Mouse (Mus musculus): Measurements from ENCODE around the gene Spag6. TPM values are rescaled to one million over a fixed set of nuclear protein-coding genes. Genes with fewer than 3 reads are reported as not detected.

Spag6 gene
- polyA plus RNA-seq (2015; fragmentation: Nextera tagmentation; extraction: Ambion mirVana): not detected in 2 replicates

DNA sequence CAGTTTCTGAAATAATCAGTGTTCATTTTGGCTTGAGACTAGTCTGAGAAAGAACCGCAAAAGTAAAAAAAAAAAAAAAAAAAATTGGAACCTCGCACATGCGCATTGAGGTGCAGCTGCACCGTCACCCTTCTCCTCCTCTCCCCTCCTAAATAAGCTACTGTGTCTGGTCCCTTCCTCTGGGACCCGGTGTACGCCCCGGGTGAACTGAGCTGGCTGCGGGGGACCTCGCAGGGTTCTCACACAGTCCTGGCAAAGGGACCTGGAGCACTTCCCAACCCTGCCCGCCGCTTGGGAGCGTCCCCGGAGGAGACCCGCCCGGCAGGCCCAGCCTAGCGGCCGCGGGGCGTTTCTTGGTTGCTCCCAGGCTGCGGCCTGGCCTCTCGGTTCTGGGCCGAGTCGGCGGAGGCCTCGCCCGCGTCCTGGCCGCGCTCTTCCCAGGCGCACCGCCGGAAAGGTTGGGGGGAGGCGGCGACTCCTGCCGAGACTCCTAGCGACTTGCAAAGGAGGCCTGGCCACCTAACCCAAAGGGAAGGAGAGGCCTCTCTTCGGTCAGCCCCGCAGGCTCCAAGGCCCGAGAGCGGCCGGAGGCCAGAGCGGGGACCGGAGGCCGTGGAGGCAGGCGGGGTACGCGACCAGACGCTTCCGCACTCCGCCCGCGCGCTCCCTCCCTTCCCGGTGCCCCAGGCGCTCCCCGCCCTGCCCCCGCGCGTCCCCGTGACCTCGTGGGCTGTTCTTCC, at the start of gene Spag6:
Gene Spag6 (plus strand): TSS at position 162 of the 740 bp plus-strand sequence.
- DNase-seq (ENCODE audit: low spot score): no peak

DNA sequence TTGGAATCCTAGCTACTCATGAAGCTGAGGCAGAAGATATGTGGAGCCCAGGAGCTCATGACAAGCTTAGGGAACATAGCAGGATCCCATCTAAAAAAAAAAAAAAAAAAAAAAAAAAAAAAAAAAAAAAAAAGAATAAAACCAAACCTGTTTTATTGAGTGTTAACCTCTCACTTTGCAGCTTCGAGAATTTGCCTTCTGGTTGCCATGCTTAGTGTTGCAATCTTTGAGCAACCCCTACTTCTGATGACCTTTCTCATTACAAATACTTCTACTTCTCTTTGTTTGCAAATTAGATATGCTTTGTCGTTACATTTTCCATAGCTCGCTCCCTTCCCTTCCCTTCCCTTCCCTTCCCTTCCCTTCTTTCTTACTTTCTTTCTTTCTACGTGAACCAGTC, 45.3 kb upstream of the Spag6 start:
- DNase-seq (ENCODE audit: low spot score): no peak

DNA sequence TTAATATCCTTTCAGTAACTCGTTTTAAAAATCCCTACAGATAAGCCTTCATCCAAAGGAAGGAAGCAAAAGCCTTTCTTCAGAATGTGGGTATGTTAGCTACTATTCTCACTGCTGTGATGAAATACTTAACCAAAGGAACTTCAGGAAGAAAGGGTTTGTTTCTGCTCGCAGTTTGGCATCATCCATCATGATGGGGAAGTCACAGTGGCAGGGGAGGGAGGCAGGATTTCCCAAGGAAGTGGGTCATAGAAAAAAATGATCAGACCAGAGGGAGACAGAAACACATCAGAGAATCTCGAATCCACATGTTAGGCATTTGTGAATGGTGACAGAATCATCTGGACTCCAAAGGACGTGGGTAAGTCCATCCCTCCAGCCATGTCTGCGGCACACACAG, 39.0 kb upstream of the Spag6 start:
- no peak for DNase-seq (ENCODE audit: low spot score)

DNA sequence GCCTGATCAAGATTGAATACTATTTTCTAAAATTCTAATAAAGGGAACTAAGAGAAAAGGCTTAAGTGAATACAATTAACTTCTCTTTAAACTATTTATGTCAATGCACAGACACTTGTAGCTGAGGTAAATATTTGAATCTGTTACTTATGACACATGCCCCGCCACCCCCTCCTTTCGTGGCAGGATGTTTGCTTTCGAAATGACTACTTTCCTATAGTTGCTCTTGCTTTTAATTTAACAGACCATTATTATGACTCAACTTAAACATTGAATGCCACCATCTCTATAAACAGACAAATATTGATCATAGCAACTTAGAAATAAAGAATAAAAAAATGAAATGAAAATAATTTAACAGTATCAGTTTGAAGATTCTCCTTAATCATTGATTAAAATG, 29.8 kb upstream of the Spag6 start:
- DNase-seq (ENCODE audit: low spot score): no peak

DNA sequence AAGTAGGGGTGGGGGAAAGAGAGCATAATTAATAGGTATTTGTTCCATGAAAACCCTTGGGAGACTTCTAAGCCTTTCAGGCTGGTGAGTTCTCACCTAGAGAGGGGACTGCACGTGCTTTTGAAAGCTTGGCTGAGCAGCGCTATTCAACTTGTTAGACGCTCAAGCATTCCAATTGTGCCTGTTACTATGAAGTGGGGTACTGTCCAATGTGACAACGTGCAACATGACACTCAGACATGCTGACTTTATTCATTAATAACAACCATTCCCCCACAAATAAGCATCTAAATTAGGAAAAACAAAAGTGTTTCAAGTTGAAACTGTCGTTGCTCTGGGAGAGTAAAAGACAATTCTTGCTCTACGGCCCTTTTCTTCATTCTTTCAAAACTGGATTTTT, 22.8 kb upstream of the Spag6 start:
- no peak for DNase-seq (ENCODE audit: low spot score)

DNA sequence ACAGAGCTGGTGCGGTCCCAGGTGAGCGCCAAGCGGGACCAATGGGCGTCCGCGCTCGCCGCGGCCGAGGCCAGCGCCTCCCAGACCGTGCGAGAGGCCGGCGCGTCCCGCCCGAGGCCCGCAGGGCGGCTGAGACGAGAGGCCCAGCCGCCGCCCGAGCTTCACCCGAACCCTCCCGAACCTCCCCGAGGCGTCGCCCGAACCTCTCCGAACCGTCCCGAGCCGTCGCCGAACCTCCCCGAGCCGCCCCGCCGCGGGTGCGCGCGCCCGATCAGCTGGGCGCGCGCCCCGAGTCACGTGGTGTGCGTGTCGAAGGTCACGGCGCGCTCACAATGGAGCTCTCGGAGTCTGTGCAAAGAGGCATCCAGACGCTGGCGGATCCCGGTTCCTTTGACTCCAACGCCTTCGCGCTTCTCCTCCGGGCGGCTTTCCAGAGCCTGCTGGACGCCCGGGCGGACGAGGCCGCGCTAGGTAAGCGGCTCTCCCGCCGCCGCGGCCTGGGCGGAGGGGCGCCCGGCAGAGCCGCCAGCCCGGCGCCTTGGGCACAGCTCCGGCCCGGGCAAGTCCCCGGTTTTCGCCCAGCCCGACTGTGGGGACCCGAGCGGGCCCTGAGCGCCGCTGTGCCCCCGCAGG, 21.6 kb upstream of the Spag6 start, which contains the start of gene Commd3:
Gene Commd3 (plus strand): TSS at position 252 of the 633 bp plus-strand sequence.
- DNase-seq (ENCODE audit: low spot score): peak; percentile 92

DNA sequence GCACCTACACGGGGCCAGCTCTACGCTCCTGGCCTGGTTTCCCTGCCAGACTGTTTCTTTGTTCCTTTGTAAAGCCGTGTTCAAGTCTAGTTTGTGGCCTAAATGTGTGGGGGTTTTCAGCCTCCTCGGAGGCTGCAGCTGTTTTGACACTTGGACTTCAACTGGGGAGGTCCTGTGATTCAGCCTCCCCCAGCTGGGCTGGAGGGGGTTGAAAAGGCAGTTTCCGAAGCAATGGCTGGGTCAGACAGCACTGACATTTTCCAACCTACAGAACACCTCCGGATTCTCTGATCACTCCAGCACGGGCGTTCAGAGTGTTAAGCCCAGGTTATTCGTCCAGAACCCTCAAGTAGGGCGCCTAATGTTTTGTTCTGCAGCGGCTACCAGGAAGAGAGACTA, 21.1 kb upstream of the Spag6 start:
- DNase-seq (ENCODE audit: low spot score): no peak

DNA sequence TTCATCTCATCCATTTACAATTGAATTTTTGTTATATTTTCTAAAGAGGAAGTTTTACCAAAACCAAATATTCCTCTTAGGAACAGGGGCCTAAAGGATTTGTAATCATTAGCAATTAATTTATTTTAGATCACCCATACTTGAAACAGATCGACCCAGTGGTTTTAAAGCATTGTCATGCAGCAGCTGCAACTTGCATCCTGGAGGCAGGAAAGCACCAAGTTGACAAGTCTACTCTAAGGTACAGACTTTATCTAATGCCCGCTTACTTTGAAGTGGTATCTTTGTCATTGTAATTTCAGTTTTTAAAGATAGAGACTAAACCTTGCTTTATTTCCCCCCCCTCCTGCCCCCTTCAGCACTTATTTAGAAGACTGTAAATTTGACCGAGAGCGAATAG, 20.1 kb upstream of the Spag6 start:
- no peak for DNase-seq (ENCODE audit: low spot score)

DNA sequence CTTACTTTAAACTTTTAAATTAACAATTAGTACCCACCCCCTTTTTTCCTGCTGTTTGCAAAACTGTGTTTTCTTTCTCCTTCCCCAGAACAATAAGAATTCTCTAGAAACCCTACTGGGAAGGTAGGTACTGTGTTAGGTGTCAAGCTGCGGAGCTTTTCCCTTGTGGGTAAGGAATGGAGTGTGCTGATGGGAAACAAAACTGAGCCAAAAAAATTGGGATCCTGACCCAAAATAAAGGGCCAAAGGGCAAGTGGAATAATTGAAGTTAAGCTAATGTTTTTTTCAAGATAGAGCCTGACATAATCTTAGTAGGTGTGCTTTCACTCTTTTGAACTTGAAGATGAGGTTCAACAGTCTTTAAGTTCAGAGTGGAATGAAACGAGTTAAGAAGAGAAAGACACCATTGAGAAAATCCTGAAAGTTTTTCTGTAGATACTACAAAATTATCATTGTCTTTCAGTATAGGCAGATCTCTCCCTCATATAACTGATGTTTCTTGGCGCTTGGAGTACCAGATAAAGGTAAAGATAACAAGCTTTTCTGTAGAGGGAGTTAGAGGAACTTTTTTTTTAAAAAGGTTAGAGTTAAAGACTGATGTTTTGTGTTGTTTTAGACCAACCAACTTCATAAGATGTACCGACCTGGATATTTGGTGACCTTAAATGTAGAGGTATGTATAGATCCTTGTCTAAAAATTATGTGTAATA, 19.5 kb upstream of the Spag6 start:
- DNase-seq (ENCODE audit: low spot score): no peak

DNA sequence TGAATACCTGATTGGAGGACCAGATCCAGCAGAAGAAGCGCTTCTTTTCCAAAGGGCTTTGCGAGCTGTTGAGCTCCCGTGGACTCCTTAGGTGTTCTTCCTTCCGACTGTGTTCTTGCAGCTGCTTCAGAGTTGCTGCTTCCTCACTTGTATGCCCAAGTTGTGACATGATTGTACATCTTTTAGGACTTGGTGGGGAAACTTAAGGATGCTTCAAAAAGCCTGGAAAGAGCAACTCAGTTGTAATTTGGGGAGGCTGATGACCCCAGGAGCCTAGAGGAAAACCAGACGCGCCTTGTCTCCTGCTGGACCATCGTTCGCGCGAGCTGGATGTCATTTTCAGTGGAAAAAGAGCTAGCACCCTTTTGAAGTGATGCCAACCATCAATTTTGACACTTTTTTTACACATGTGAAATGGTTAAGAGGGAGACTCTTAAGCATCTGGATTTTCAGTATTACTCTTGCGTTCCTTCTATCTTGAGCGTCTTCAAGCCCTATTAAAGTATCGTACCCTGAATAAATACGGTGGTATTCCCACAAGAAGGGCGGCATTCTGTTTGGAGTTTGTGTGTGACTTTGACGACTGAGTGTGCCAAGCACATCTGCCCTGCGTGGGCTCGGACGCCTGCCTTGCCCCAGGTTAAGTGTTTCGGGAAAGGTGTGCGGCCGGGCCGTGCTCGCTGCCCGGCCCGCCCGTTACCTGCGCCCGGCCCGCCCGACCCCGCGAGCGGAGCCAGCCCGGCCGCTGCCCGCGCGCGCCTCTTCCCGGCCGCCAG, 18.0 kb upstream of the Spag6 start:
- DNase-seq (ENCODE audit: low spot score): no peak

DNA sequence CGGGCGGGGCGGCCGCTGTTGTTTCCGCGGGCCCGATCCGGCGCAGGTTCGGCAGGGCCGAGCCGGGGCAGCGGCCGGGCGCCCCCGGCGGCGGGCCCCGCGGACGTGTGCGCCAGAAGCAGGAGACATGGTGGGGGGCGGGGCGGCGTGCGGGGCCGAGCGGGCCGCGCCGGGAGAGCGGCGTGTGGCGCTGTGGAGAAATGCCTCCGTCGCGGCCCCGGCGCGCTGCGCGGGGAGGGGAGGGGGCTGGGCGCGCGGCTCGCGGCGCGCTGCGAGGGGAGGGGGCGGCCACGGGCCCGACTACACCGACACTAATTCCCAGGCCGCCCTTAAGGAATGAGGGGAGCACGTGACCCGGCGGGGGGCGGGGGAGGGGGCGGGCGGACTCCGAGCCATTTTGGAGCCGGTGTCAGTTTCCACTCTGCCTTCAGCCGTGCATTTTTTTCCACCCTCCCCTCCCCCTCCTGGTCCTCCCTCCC, 17.3 kb upstream of the Spag6 start:
- peak; percentile 72 for DNase-seq (ENCODE audit: low spot score)

DNA sequence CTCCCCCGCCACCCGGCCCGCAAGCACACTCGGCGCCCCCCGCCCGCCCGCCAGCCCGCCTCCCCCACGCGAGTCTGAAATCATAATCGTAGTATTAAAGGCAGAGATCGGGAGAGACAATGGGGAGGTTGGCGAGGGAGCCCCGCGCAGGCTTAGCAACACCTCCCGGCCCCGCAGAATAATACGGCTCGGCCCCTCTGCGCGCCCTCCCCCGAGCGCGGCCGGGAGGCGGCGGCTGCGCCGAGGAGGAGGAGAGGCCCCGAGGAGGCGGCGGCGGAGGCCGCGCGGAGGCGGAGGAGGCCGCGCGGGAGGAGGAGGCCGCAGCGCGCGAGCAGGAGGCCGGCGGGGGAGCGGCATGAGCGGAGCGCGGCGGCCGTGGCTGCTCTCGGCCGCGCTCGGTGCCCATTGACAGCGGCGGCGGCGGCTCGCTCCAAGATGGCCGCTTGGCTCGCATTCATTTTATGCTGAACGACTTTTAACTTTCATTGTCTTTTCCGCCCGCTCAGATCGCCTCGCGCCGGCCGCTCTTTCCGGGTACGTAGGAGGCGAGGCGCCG, 16.8 kb upstream of the Spag6 start, which contains the start of gene Bmi1:
Gene Bmi1 (plus strand): TSS at position 83 of the 556 bp plus-strand sequence.
- peak; percentile 58 for DNase-seq (ENCODE audit: low spot score)

DNA sequence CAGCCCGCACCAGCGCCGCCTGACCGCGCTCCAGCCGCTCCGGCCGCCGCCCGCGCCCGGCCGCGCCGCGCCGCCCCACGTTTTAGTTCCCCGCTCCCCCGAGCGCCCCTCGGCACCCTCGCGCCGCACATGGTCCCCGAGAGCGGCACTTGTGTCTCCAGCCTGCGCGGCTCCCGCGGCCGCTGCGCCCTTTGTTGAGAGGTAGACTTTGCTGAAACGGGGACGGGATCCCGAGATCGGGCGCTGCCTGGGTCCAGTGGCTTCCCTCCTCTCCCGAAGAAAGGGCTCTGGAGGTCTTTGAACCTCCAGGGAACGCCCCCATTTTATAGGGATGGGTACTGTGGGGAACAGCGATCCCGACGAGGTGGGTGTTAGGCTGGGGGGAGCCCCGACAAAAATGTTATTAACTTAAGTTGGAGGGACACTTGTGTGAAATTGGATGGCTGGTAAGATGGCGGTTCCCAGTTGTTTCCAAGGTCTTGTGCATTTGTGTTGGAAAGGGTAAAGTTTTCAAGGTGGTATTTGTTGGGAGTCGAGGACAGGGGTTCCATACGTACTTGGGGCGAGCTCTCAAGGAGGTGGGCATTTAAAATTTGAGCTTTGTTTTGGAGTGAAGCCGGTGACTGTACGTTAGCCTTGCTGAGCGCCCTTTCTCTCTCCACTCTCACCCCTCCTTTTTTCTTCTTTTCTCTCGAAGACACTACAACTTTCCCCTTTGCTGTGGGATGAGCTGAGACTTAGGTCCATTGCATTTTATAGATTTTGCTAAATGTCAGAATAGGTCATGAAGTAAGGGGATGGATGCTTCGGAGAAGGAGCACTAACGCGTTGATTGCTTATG, 16.0 kb upstream of the Spag6 start:
- no peak for DNase-seq (ENCODE audit: low spot score)

DNA sequence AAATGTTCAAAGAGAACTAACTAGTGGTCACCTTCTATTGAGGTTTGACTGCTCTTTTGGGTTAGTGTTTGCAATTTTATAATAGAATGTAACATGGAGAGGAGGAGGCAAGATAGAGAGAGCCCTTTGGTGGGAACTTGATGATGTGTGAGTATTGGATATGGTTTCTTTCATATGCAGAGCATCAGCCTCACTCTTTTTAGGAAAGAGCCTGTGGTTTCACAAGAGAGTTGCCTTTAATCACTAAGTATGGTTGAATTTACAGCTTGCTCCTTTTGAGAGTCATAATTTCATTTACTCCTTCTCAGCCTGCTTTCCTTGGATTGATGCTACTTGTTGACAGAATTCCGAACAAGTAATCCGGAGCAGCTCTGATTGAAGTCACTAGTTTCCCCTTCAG, 14.1 kb upstream of the Spag6 start:
- no peak for DNase-seq (ENCODE audit: low spot score)

DNA sequence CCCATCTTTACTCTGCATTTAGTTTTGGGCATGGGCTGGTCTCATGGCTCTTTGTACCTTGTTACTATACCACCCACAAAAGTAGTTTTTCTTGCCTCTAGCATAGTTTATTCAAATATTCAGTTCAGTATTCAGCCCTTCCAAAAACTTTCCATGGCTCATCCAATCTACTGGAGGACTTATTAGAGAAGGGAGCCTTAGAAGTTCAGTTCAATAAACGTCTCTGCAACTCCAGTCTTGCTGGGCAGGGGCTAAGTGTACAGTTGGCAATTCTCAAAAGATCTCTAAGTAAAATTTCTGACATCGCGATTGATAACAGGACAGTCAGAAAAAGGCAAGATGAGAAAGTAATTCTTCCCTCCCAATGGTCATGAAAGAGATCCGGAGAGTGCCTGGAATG, 13.3 kb upstream of the Spag6 start:
- DNase-seq (ENCODE audit: low spot score): no peak

DNA sequence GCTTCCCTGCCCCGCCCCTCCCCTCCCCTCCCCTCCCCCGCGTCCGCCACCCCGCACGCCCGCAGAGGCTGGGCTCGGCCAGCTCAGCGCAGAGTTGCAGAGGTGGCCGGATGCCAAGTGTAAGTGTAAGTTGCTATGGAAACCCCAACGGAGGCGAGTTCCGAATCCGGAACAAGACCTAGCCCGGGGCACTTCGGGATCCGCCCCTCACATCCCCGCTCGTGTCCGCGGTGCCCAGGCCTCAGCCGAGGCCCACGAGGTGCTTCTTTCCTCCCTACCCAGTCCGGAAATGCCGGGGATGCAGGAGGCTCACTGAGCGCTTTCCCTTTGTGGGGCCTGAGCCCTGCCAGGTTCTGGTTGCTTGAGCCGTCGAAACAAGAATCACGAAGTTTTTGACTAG, 12.9 kb upstream of the Spag6 start:
- DNase-seq (ENCODE audit: low spot score): no peak

DNA sequence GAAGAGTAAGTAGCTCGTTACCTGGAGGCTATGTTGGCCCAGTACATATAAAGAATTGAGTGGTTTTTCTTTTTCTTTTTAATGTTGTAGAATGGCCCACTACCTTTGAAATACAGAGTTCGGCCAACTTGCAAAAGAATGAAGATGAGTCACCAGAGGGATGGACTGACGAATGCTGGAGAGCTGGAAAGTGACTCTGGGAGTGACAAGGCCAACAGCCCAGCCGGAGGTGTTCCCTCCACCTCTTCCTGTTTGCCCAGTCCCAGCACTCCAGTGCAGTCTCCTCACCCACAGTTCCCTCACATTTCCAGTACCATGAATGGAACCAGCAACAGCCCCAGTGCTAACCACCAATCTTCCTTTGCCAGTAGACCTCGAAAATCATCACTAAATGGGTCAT, 9.8 kb upstream of the Spag6 start:
- no peak for DNase-seq (ENCODE audit: low spot score)

DNA sequence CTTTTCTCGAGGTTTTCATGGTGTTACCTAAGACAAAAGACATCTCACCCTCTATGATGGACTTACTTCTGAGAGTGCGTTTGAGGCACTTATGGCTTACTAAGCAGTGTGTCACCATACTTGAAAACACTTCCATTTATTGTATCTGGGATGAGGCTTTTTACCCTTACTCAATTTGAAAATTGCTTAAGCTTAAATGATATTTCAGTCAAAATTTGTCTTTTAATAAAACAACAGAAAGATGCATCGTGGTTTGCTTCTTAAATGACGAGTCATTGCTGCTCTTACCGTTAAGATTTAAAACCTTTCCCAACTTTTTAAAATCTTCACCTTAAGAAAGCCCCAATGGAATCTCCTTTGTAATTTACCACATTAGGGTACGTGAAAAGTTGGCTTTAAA, 7.4 kb upstream of the Spag6 start:
- DNase-seq (ENCODE audit: low spot score): no peak

DNA sequence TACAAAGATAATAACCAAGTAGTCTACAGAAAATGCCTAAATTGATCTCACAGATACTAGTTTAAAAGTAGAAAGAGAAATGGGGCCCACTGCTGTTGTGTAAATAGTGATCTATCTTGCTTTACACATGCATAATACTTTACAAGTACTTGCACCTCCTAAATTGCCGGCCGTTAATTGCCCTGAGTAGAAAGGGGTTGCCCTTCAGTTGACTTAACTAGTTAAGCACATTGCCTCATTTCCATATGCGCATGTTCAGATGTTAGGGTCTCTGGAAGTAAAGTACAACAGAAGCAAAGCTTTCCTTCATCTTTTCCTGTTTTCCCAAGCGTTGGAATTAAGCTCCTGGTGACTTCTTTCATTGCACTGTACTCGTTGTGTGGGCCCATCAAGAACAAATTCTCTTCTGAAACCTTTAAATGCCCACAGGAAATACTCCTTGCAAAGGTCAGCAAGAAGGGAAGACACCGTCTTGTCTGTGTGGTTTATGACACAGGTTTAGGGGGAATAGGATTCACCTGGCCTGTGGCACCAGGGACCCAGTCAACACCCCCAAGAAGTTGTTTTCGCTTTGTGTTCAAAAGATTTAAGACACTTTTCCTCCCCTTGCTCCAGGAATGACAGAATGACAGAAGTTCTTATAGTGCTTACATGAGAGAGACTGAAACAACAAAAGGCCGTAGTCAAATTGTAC, 6.9 kb upstream of the Spag6 start:
- DNase-seq (ENCODE audit: low spot score): no peak
